In the genomic region with DNA sequence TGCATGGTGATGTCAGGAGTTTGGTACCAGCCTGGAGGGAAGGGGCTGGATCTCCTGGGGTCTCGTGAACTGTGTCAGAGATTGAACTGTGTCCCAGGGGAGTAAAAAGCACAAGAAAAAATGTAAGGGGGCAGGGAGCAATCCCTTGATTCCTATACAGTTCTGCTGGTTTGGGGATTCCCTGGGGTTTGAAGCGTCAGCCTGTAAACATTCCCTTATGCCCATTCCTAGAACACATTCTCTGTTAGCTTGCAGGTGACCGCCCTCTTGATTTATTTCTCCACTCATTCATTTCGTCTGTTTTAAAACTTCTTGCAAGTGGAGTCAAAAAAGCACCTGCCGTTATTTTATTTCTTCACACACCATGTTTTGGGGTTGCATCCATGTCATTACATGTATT, we compare ENCODE assay signal across 19 mouse cellular contexts. TPM values are rescaled to one million over a fixed set of nuclear protein-coding genes. Genes with fewer than 3 reads are reported as not detected.
"Had no signal": no experiment of that assay in that cellular context is flagged by ENCODE, and none has a peak within 500 bp of the region (broad histone marks: within the 10 kb centered on the region; RNA-seq: fewer than 3 reads in every experiment).

No protein-coding gene starts in this region.

- DNase-seq: liver, embryonic 13.5 days; liver, postnatal 0 days; lung, adult 2 months; lung, postnatal 14 days; lung, postnatal 4 days; right cerebral cortex, postnatal 14 days; thymus, adult 2 months; thymus, postnatal 25 days had no signal

- H3K4me3 ChIP-seq: liver, embryonic 13.5 days; liver, embryonic 15.5 days; lung, embryonic 15.5 days; megakaryocyte, embryonic 14.5 days; midbrain, embryonic 13.5 days; midbrain, embryonic 15.5 days; neural tube, embryonic 12.5 days; stomach, embryonic 15.5 days had no signal

- H3K27ac ChIP-seq: liver, embryonic 13.5 days; liver, embryonic 15.5 days; lung, embryonic 15.5 days; midbrain, embryonic 13.5 days; midbrain, embryonic 15.5 days; neural tube, embryonic 12.5 days; stomach, embryonic 15.5 days; stomach, postnatal 0 days had no signal

- H3K4me1 ChIP-seq: liver, embryonic 13.5 days; liver, embryonic 15.5 days; lung, embryonic 15.5 days; megakaryocyte, embryonic 14.5 days; midbrain, embryonic 13.5 days; midbrain, embryonic 15.5 days; neural tube, embryonic 12.5 days; stomach, embryonic 15.5 days had no signal

- H3K36me3 ChIP-seq: liver, embryonic 13.5 days; liver, embryonic 15.5 days; lung, embryonic 15.5 days; midbrain, embryonic 13.5 days; midbrain, embryonic 15.5 days; neural tube, embryonic 12.5 days; stomach, embryonic 15.5 days had no signal

RNA-seq across cellular contexts. Expression of a gene that starts 58.4 kb away (rescaled TPM):
- total RNA-seq: megakaryocyte progenitor cell, adult 5-6 weeks; monocyte, adult 5-6 weeks; neutrophil, adult 5-6 weeks had no signal
